ENCODE assay signal across 17 mouse cellular contexts in genomic region chr16:33669072-33669471, GRCm38 (mm10). TPM values are rescaled to one million over a fixed set of nuclear protein-coding genes. Genes with fewer than 3 reads are reported as not detected.
A peak's percentile ranks its signal among the peaks of the same experiment; 100 is the strongest.
DNase-seq lines count a peak whose midpoint lies in the region; TF ChIP-seq lines count a peak whose summit lies in the region.
"Had no signal": no experiment of that assay in that cellular context is flagged by ENCODE, and none has a peak within 500 bp of the region (broad histone marks: within the 10 kb centered on the region; RNA-seq: fewer than 3 reads in every experiment).

No protein-coding gene starts in this region.

- no peak overlapping the region for H3K27ac ChIP-seq in heart, embryonic 10.5 days
- H3K27ac ChIP-seq: embryonic facial prominence, embryonic 10.5 days; embryonic facial prominence, embryonic 12.5 days had no signal

- no peaks in the 10 kb centered on the region for H3K9me3 ChIP-seq in heart, embryonic 10.5 days
- H3K9me3 ChIP-seq: embryonic facial prominence, embryonic 10.5 days; embryonic facial prominence, embryonic 12.5 days had no signal

- H3K79me2 ChIP-seq in C2C12 (ENCODE audit: control insufficient read depth, insufficient read depth): no peaks in the 10 kb centered on the region
- H3K79me2 ChIP-seq in myocyte (ENCODE audit: control insufficient read depth, insufficient read depth): no peaks in the 10 kb centered on the region

- no peak overlapping the region for H3K4me3 ChIP-seq in heart, embryonic 10.5 days
- H3K4me3 ChIP-seq in C2C12 (ENCODE audit: insufficient read depth, poor library complexity, severe bottlenecking) (no peak overlapping the region), myocyte (no peak overlapping the region)
- H3K4me3 ChIP-seq: embryonic facial prominence, embryonic 10.5 days; embryonic facial prominence, embryonic 12.5 days had no signal

- H3K4me1 ChIP-seq in heart, embryonic 10.5 days: peaks cover 14% of the 10 kb centered on the region
- H3K4me1 ChIP-seq: embryonic facial prominence, embryonic 12.5 days had no signal

- no peaks in the 10 kb centered on the region for H3K27me3 ChIP-seq in heart, embryonic 10.5 days (ENCODE audit: insufficient read depth, poor library complexity, severe bottlenecking)
- H3K27me3 ChIP-seq in C2C12 (ENCODE audit: control insufficient read depth, insufficient read depth, insufficient read length): no peaks in the 10 kb centered on the region
- no peaks in the 10 kb centered on the region for H3K27me3 ChIP-seq in myocyte (ENCODE audit: control insufficient read depth, insufficient read depth, insufficient read length)
- H3K27me3 ChIP-seq: embryonic facial prominence, embryonic 12.5 days had no signal

- H3K4me2 ChIP-seq in myocyte (ENCODE audit: low read depth): no peak overlapping the region
- H3K4me2 ChIP-seq: embryonic facial prominence, embryonic 12.5 days had no signal

- 68% methylated on average over 1 of the region's 1 CpGs for WGBS in heart, embryonic 10.5 days

- no peaks in the 10 kb centered on the region for H3K36me3 ChIP-seq in heart, embryonic 10.5 days
- H3K36me3 ChIP-seq in C2C12 (ENCODE audit: control insufficient read depth, insufficient read depth) (no peaks in the 10 kb centered on the region), myocyte (ENCODE audit: control insufficient read depth, insufficient read depth) (no peaks in the 10 kb centered on the region)
- H3K36me3 ChIP-seq: embryonic facial prominence, embryonic 10.5 days; embryonic facial prominence, embryonic 12.5 days had no signal

- no peak for TF ChIP-seq POLR2A in myocyte (IDR thresholded peaks at IDR 0.05; ENCODE audit: insufficient read length, low read depth)

- peak; percentile 47 for DNase-seq in heart, embryonic 10.5 days (ENCODE audit: low spot score)
- DNase-seq in heart, adult 9 months (ENCODE audit: low spot score in 2 of 2): no peak
- peak; percentile 56 for DNase-seq in 3T3-L1 (ENCODE audit: low read depth, low spot score)
- DNase-seq in thymus, postnatal 25 days: no peak
- no peak for DNase-seq in gastrocnemius, adult 8-10 months (ENCODE audit: low spot score in 2 of 2)
- DNase-seq in kidney, postnatal 4 days: no peak
- DNase-seq: adrenal gland, adult 2 months; adrenal gland, postnatal 10 days; adrenal gland, postnatal 25 days; B cell, adult 2 months; cerebellum, adult 11 months; cerebellum, adult 9-11 months; cerebellum, postnatal 36 days had no signal

- no peak for TF ChIP-seq CTCF in C2C12 (IDR thresholded peaks at IDR 0.05; ENCODE audit: control insufficient read depth, insufficient read depth, insufficient read length)

- H3K79me3 ChIP-seq in C2C12 (ENCODE audit: low read depth): no peaks in the 10 kb centered on the region

- H3ac ChIP-seq in C2C12 (ENCODE audit: control insufficient read depth, insufficient read length, low read depth) (no peak overlapping the region), myocyte (ENCODE audit: control insufficient read depth, insufficient read length) (no peak overlapping the region)

TF ChIP-seq in C2C12, 6 proteins besides CTCF, POLR2A, EP300 and RAD21:
- peak; percentile 53 for TF ChIP-seq CEBPB (IDR thresholded peaks at IDR 0.05; ENCODE audit: low read depth)
- TF ChIP-seq USF1 (IDR thresholded peaks at IDR 0.05; ENCODE audit: low read depth): no peak

TF ChIP-seq in myocyte, 11 proteins besides CTCF, POLR2A, EP300 and RAD21:
- TF ChIP-seq TCF3 (IDR thresholded peaks at IDR 0.05; ENCODE audit: insufficient read length, low read depth) (no peak), POLR2AphosphoS2 (IDR thresholded peaks at IDR 0.05; ENCODE audit: insufficient read length, low read depth) (no peak), TCF12 (IDR thresholded peaks at IDR 0.05; ENCODE audit: insufficient read depth, poor library complexity, severe bottlenecking) (no peak), CEBPB (IDR thresholded peaks at IDR 0.05; ENCODE audit: insufficient read depth, poor library complexity, severe bottlenecking) (0 out of 2 replicates have a peak, but pooled peaks have one; percentile 13)

RNA-seq across cellular contexts. Expression of gene Heg1, which starts 15.1 kb away (rescaled TPM):
- polyA plus RNA-seq in heart, embryonic 10.5 days (2016; fragmentation: Nextera tagmentation; extraction: Ambion mirVana): 26.3 and 33.0 TPM in 2 replicates
- polyA plus RNA-seq in C2C12 (2012; fragmentation: generic; extraction: Trizol) (4.4 TPM), myocyte (2012; fragmentation: generic; extraction: Trizol) (28.3 TPM)
- total RNA-seq in gastrocnemius, adult 8-10 months (2022): 10 to 100 TPM; 20.8 to 31.3 (median 24.2) TPM

Comparison
In these comparisons a context has a peak if more than half of its experiments do, and no peak if none do; other contexts are left out.
1. DNase-seq: peak in heart, embryonic 10.5 days (single experiment) and 3T3-L1 (single experiment); none in heart, adult 9 months (0 of 2), thymus, postnatal 25 days (single experiment), gastrocnemius, adult 8-10 months (0 of 2) and kidney, postnatal 4 days (0 of 2).